Mouse (Mus musculus): Measurements from ENCODE around the gene Cd300ld5. TPM values are rescaled to one million over a fixed set of nuclear protein-coding genes. Genes with fewer than 3 reads are reported as not detected.
"Not testable (repeated sequence)": the region's sequence is repeated elsewhere in the genome, so short reads cannot be mapped to it uniquely, and the experiment has no call there.

Cd300ld5 gene
- polyA plus RNA-seq, 1 experiment from 2014 or later, result not detected

- no peak overlapping the region for H3K4me2 ChIP-seq (ENCODE audit: low read length)
- H3K4me3 ChIP-seq (ENCODE audit: low read depth, low read length), result no peak overlapping the region
- no peaks in the 10 kb centered on the region for H3K36me3 ChIP-seq (ENCODE audit: control insufficient read depth, insufficient read depth, low read length)
- no peaks in the 10 kb centered on the region for H3K9me3 ChIP-seq (replicated peaks; ENCODE audit: control insufficient read depth, low read length, poor library complexity, severe bottlenecking)
- no peak overlapping the region for H3K9ac ChIP-seq (ENCODE audit: low read depth, low read length)
- ATAC-seq, result no peak
- no peaks in the 10 kb centered on the region for H3K4me1 ChIP-seq (ENCODE audit: control insufficient read depth, insufficient read depth, low read length)
- WGBS, result 67% methylated on average over 4 of the region's 4 CpGs
- no peaks in the 10 kb centered on the region; the same call in 1 of the 2 replicates for H3K27me3 ChIP-seq (ENCODE audit: control insufficient read depth, insufficient read depth, low read depth, low read length)
- no peak overlapping the region for H3K27ac ChIP-seq (ENCODE audit: low read length)
Observed at GRCm38 (mm10) chr11:115058701-115059100, 21.1 kb upstream of the Cd300ld5 start.

GRCm38 (mm10) chr11:115054537-115054936, 17.0 kb upstream of the Cd300ld5 start:
- H3K9me3 ChIP-seq (replicated peaks; ENCODE audit: control insufficient read depth, low read length, poor library complexity, severe bottlenecking), result no peaks in the 10 kb centered on the region
- H3K4me1 ChIP-seq (ENCODE audit: control insufficient read depth, insufficient read depth, low read length), result no peaks in the 10 kb centered on the region
- no peak overlapping the region for H3K27ac ChIP-seq (ENCODE audit: low read length)
- no peak overlapping the region for H3K9ac ChIP-seq (ENCODE audit: low read depth, low read length)
- no peak overlapping the region for H3K4me3 ChIP-seq (ENCODE audit: low read depth, low read length)
- no peak overlapping the region for H3K4me2 ChIP-seq (ENCODE audit: low read length)
- no peak for ATAC-seq
- H3K36me3 ChIP-seq (ENCODE audit: control insufficient read depth, insufficient read depth, low read length), result no peaks in the 10 kb centered on the region
- H3K27me3 ChIP-seq (ENCODE audit: control insufficient read depth, insufficient read depth, low read depth, low read length), result no peaks in the 10 kb centered on the region; the same call in 1 of the 2 replicates

GRCm38 (mm10) chr11:115052991-115053390, 15.4 kb upstream of the Cd300ld5 start:
- Histone ChIP-seq H3K9me3 (replicated peaks; ENCODE audit: control insufficient read depth, low read length, poor library complexity, severe bottlenecking) (no peaks in the 10 kb centered on the region), H3K36me3 (ENCODE audit: control insufficient read depth, insufficient read depth, low read length) (no peaks in the 10 kb centered on the region), H3K4me3 (ENCODE audit: low read depth, low read length) (no peak overlapping the region), H3K4me2 (ENCODE audit: low read length) (no peak overlapping the region), H3K27me3 (ENCODE audit: control insufficient read depth, insufficient read depth, low read depth, low read length) (no peaks in the 10 kb centered on the region), H3K27ac (ENCODE audit: low read length) (no peak overlapping the region), H3K9ac (ENCODE audit: low read depth, low read length) (no peak overlapping the region), H3K4me1 (ENCODE audit: control insufficient read depth, insufficient read depth, low read length) (no peaks in the 10 kb centered on the region)
- 100% methylated on average over 1 of the region's 1 CpGs for WGBS
- ATAC-seq, result no peak

GRCm38 (mm10) chr11:115052206-115052605, 14.6 kb upstream of the Cd300ld5 start:
- WGBS, result 6% methylated on average over 9 of the region's 9 CpGs
- ATAC-seq, result no peak
- no peaks in the 10 kb centered on the region for H3K27me3 ChIP-seq (ENCODE audit: control insufficient read depth, insufficient read depth, low read depth, low read length)
- no peaks in the 10 kb centered on the region for H3K4me1 ChIP-seq (ENCODE audit: control insufficient read depth, insufficient read depth, low read length)
- no peak overlapping the region for H3K4me3 ChIP-seq (ENCODE audit: low read depth, low read length)
- no peak overlapping the region for H3K4me2 ChIP-seq (ENCODE audit: low read length)
- H3K9me3 ChIP-seq (replicated peaks; ENCODE audit: control insufficient read depth, low read length, poor library complexity, severe bottlenecking), result no peaks in the 10 kb centered on the region
- H3K36me3 ChIP-seq (ENCODE audit: control insufficient read depth, insufficient read depth, low read length), result no peaks in the 10 kb centered on the region
- H3K9ac ChIP-seq (ENCODE audit: low read depth, low read length), result no peak overlapping the region
- H3K27ac ChIP-seq (ENCODE audit: low read length), result no peak overlapping the region

- H3K4me2 ChIP-seq (ENCODE audit: low read length), result no peak overlapping the region
- H3K4me1 ChIP-seq (ENCODE audit: control insufficient read depth, insufficient read depth, low read length), result no peaks in the 10 kb centered on the region
- ATAC-seq, result no peak
- whole genome bisulfite sequencing, result 45% methylated on average over 3 of the region's 3 CpGs
- H3K27me3 ChIP-seq (ENCODE audit: control insufficient read depth, insufficient read depth, low read depth, low read length), result no peaks in the 10 kb centered on the region
- H3K27ac ChIP-seq (ENCODE audit: low read length), result no peak overlapping the region
- no peak overlapping the region for H3K9ac ChIP-seq (ENCODE audit: low read depth, low read length)
- H3K9me3 ChIP-seq (replicated peaks; ENCODE audit: control insufficient read depth, low read length, poor library complexity, severe bottlenecking), result no peaks in the 10 kb centered on the region
- H3K36me3 ChIP-seq (ENCODE audit: control insufficient read depth, insufficient read depth, low read length), result no peaks in the 10 kb centered on the region
- no peak overlapping the region for H3K4me3 ChIP-seq (ENCODE audit: low read depth, low read length)
Observed at GRCm38 (mm10) chr11:115049282-115049895, 11.8 kb upstream of the Cd300ld5 start.

- H3K27me3 ChIP-seq (ENCODE audit: control insufficient read depth, insufficient read depth, low read depth, low read length), result no peaks in the 10 kb centered on the region
- no peaks in the 10 kb centered on the region for H3K4me1 ChIP-seq (ENCODE audit: control insufficient read depth, insufficient read depth, low read length)
- WGBS, result 87% methylated on average over 2 of the region's 2 CpGs
- H3K9ac ChIP-seq (ENCODE audit: low read depth, low read length), result no peak within 1 kb of the TSS
- H3K27ac ChIP-seq (ENCODE audit: low read length), result no peak within 1 kb of the TSS
- no peak for ATAC-seq
- H3K4me2 ChIP-seq (ENCODE audit: low read length), result no peak within 1 kb of the TSS
- no peaks in the 10 kb centered on the region for H3K36me3 ChIP-seq (ENCODE audit: control insufficient read depth, insufficient read depth, low read length)
- no peak within 1 kb of the TSS for H3K4me3 ChIP-seq (ENCODE audit: low read depth, low read length)
- H3K9me3 ChIP-seq (replicated peaks; ENCODE audit: control insufficient read depth, low read length, poor library complexity, severe bottlenecking), result no peaks in the 10 kb centered on the region
Observed at GRCm38 (mm10) chr11:115048259-115048658, 10.7 kb upstream of the Cd300ld5 start, which contains the start of gene Cd300ld3. TSS of gene Cd300ld3 (minus strand) at chr11:115048409.

- ATAC-seq; H3K27me3 ChIP-seq (ENCODE audit: control insufficient read depth, insufficient read depth, low read depth, low read length); H3K9me3 ChIP-seq (replicated peaks; ENCODE audit: control insufficient read depth, low read length, poor library complexity, severe bottlenecking); H3K9ac ChIP-seq (ENCODE audit: low read depth, low read length); H3K27ac ChIP-seq (ENCODE audit: low read length); H3K36me3 ChIP-seq (ENCODE audit: control insufficient read depth, insufficient read depth, low read length); H3K4me1 ChIP-seq (ENCODE audit: control insufficient read depth, insufficient read depth, low read length); H3K4me2 ChIP-seq (ENCODE audit: low read length); H3K4me3 ChIP-seq (ENCODE audit: low read depth, low read length): not testable (repeated sequence)
- WGBS, result no CpG with 5 or more reads among the region's 6 CpGs
Observed at GRCm38 (mm10) chr11:115026912-115027311, 10.7 kb downstream of the Cd300ld5 start, which contains the start of gene Cd300ld4. TSS of gene Cd300ld4 (minus strand) at chr11:115027012.

- H3K27ac ChIP-seq (ENCODE audit: low read length); H3K27me3 ChIP-seq (ENCODE audit: control insufficient read depth, insufficient read depth, low read depth, low read length); H3K4me2 ChIP-seq (ENCODE audit: low read length); ATAC-seq; H3K4me3 ChIP-seq (ENCODE audit: low read depth, low read length); H3K36me3 ChIP-seq (ENCODE audit: control insufficient read depth, insufficient read depth, low read length); H3K9ac ChIP-seq (ENCODE audit: low read depth, low read length); H3K4me1 ChIP-seq (ENCODE audit: control insufficient read depth, insufficient read depth, low read length); H3K9me3 ChIP-seq (replicated peaks; ENCODE audit: control insufficient read depth, low read length, poor library complexity, severe bottlenecking): not testable (repeated sequence)
- WGBS, result no CpG with 5 or more reads among the region's 7 CpGs
Observed at GRCm38 (mm10) chr11:115016093-115016492, 21.5 kb downstream of the Cd300ld5 start, which contains the start of gene Cd300ld2. TSS of gene Cd300ld2 (minus strand) at chr11:115016193.

GRCm38 (mm10) chr11:115004070-115004469, 33.5 kb downstream of the Cd300ld5 start:
- Histone ChIP-seq H3K4me1 (ENCODE audit: control insufficient read depth, insufficient read depth, low read length) (no peaks in the 10 kb centered on the region), H3K4me2 (ENCODE audit: low read length) (no peak overlapping the region), H3K27me3 (ENCODE audit: control insufficient read depth, insufficient read depth, low read depth, low read length) (no peaks in the 10 kb centered on the region), H3K27ac (ENCODE audit: low read length) (no peak overlapping the region), H3K9ac (ENCODE audit: low read depth, low read length) (no peak overlapping the region), H3K36me3 (ENCODE audit: control insufficient read depth, insufficient read depth, low read length) (no peaks in the 10 kb centered on the region), H3K9me3 (replicated peaks; ENCODE audit: control insufficient read depth, low read length, poor library complexity, severe bottlenecking) (no peaks in the 10 kb centered on the region), H3K4me3 (ENCODE audit: low read depth, low read length) (no peak overlapping the region)
- WGBS, result 88% methylated on average over 5 of the region's 5 CpGs
- ATAC-seq, result no peak
